Mouse (Mus musculus): ENCODE measurements around the gene Mphosph9. TPM values are rescaled to one million over a fixed set of nuclear protein-coding genes. Genes with fewer than 3 reads are reported as not detected.
A peak's percentile ranks its signal among the peaks of the same experiment; 100 is the strongest.

The Mphosph9 gene
- polyA plus RNA-seq, 1 experiment from 2014 or later: 4.9 TPM

GRCm38 (mm10) chr5:124233144-124233465 lies 94.7 kb downstream of the Mphosph9 start:
- peaks cover 57% of the 10 kb centered on the region for H3K4me1 ChIP-seq (replicated peaks)
- no peak for ATAC-seq (ENCODE audit: insufficient read depth)
- H3K4me2 ChIP-seq: peak overlapping the region; percentile 21; the same call in 1 of the 2 replicates
- H3K27ac ChIP-seq (replicated peaks): peak overlapping the region; percentile 82
- H3K9me3 ChIP-seq (replicated peaks): no peaks in the 10 kb centered on the region
- no peak overlapping the region for H3K4me3 ChIP-seq (replicated peaks)
- H3K27me3 ChIP-seq: no peaks in the 10 kb centered on the region
- no peaks in the 10 kb centered on the region for H3K36me3 ChIP-seq (replicated peaks)
- WGBS (ENCODE audit: insufficient replicate concordance): 74% methylated on average over 8 of the region's 8 CpGs
- no peak overlapping the region for H3K9ac ChIP-seq

- no peak overlapping the region for H3K4me3 ChIP-seq (replicated peaks)
- peak overlapping the region; percentile 82 for H3K27ac ChIP-seq (replicated peaks)
- peak; percentile 75 for ATAC-seq (ENCODE audit: insufficient read depth)
- H3K9ac ChIP-seq: 0 out of 2 replicates have a peak overlapping the region, but pooled peaks have one; percentile 6
- 67% methylated on average over 18 of the region's 18 CpGs for WGBS (ENCODE audit: insufficient replicate concordance)
- peak overlapping the region; percentile 23 for H3K4me2 ChIP-seq
- peaks cover 58% of the 10 kb centered on the region for H3K4me1 ChIP-seq (replicated peaks)
- H3K9me3 ChIP-seq (replicated peaks): no peaks in the 10 kb centered on the region
- H3K27me3 ChIP-seq: no peaks in the 10 kb centered on the region
- no peaks in the 10 kb centered on the region for H3K36me3 ChIP-seq (replicated peaks)
Observed at GRCm38 (mm10) chr5:124232360-124233143, 95.2 kb downstream of the Mphosph9 start.

- H3K4me3 ChIP-seq (replicated peaks): no peak overlapping the region
- H3K4me1 ChIP-seq (replicated peaks): peaks cover 66% of the 10 kb centered on the region
- ATAC-seq (ENCODE audit: insufficient read depth): no peak
- no peaks in the 10 kb centered on the region for H3K9me3 ChIP-seq (replicated peaks)
- 55% methylated on average over 9 of the region's 9 CpGs for WGBS (ENCODE audit: insufficient replicate concordance)
- H3K27ac ChIP-seq (replicated peaks): no peak overlapping the region
- H3K27me3 ChIP-seq: no peaks in the 10 kb centered on the region
- no peak overlapping the region for H3K9ac ChIP-seq
- H3K4me2 ChIP-seq: no peak overlapping the region
- H3K36me3 ChIP-seq (replicated peaks): no peaks in the 10 kb centered on the region
Observed at GRCm38 (mm10) chr5:124230461-124230860, 97.3 kb downstream of the Mphosph9 start.

GRCm38 (mm10) chr5:124227193-124227592 lies 100.6 kb downstream of the Mphosph9 start:
- 58% methylated on average over 6 of the region's 6 CpGs for WGBS (ENCODE audit: insufficient replicate concordance)
- Histone ChIP-seq H3K27ac (replicated peaks) (peak overlapping the region; percentile 72), H3K9ac (no peak overlapping the region), H3K4me2 (no peak overlapping the region), H3K4me3 (replicated peaks) (no peak overlapping the region), H3K9me3 (replicated peaks) (no peaks in the 10 kb centered on the region), H3K27me3 (no peaks in the 10 kb centered on the region), H3K4me1 (replicated peaks) (peaks cover 54% of the 10 kb centered on the region), H3K36me3 (replicated peaks) (no peaks in the 10 kb centered on the region)
- ATAC-seq (ENCODE audit: insufficient read depth): no peak

GRCm38 (mm10) chr5:124226494-124226893 lies 101.3 kb downstream of the Mphosph9 start:
- Histone ChIP-seq H3K36me3 (replicated peaks) (no peaks in the 10 kb centered on the region), H3K4me1 (replicated peaks) (peaks cover 53% of the 10 kb centered on the region), H3K27ac (replicated peaks) (peak overlapping the region; percentile 80), H3K9me3 (replicated peaks) (no peaks in the 10 kb centered on the region), H3K4me2 (no peak overlapping the region), H3K9ac (no peak overlapping the region), H3K4me3 (replicated peaks) (no peak overlapping the region), H3K27me3 (no peaks in the 10 kb centered on the region)
- ATAC-seq (ENCODE audit: insufficient read depth): peak; percentile 83
- WGBS (ENCODE audit: insufficient replicate concordance): 38% methylated on average over 4 of the region's 4 CpGs

GRCm38 (mm10) chr5:124225891-124226290 lies 101.9 kb downstream of the Mphosph9 start:
- peak; percentile 51 for ATAC-seq (ENCODE audit: insufficient read depth)
- Histone ChIP-seq H3K4me2 (no peak overlapping the region), H3K4me3 (replicated peaks) (no peak overlapping the region), H3K9me3 (replicated peaks) (no peaks in the 10 kb centered on the region), H3K27me3 (no peaks in the 10 kb centered on the region), H3K9ac (no peak overlapping the region), H3K4me1 (replicated peaks) (peaks cover 51% of the 10 kb centered on the region), H3K27ac (replicated peaks) (peak overlapping the region; percentile 80), H3K36me3 (replicated peaks) (no peaks in the 10 kb centered on the region)
- 36% methylated on average over 7 of the region's 7 CpGs for WGBS (ENCODE audit: insufficient replicate concordance)

- Histone ChIP-seq H3K9ac (no peak overlapping the region), H3K4me3 (replicated peaks) (no peak overlapping the region), H3K9me3 (replicated peaks) (no peaks in the 10 kb centered on the region), H3K27ac (replicated peaks) (no peak overlapping the region), H3K36me3 (replicated peaks) (no peaks in the 10 kb centered on the region), H3K27me3 (no peaks in the 10 kb centered on the region), H3K4me2 (no peak overlapping the region), H3K4me1 (replicated peaks) (peaks cover 48% of the 10 kb centered on the region)
- no peak for ATAC-seq (ENCODE audit: insufficient read depth)
- 71% methylated on average over 16 of the region's 16 CpGs for WGBS (ENCODE audit: insufficient replicate concordance)
Observed at GRCm38 (mm10) chr5:124224321-124225092, 103.3 kb downstream of the Mphosph9 start.

- Histone ChIP-seq H3K27me3 (no peaks in the 10 kb centered on the region), H3K4me1 (replicated peaks) (peaks cover 48% of the 10 kb centered on the region), H3K27ac (replicated peaks) (no peak overlapping the region), H3K4me3 (replicated peaks) (no peak overlapping the region), H3K36me3 (replicated peaks) (no peaks in the 10 kb centered on the region), H3K4me2 (no peak overlapping the region), H3K9ac (no peak overlapping the region), H3K9me3 (replicated peaks) (no peaks in the 10 kb centered on the region)
- ATAC-seq (ENCODE audit: insufficient read depth): no peak
- WGBS (ENCODE audit: insufficient replicate concordance): 77% methylated on average over 8 of the region's 8 CpGs
Observed at GRCm38 (mm10) chr5:124223574-124223973, 104.2 kb downstream of the Mphosph9 start.

GRCm38 (mm10) chr5:124222696-124223095 lies 105.1 kb downstream of the Mphosph9 start:
- no peak for ATAC-seq (ENCODE audit: insufficient read depth)
- H3K36me3 ChIP-seq (replicated peaks): no peaks in the 10 kb centered on the region
- H3K27ac ChIP-seq (replicated peaks): no peak overlapping the region
- H3K4me1 ChIP-seq (replicated peaks): peaks cover 46% of the 10 kb centered on the region
- no peaks in the 10 kb centered on the region for H3K27me3 ChIP-seq
- H3K4me2 ChIP-seq: no peak overlapping the region
- H3K9ac ChIP-seq: no peak overlapping the region
- H3K4me3 ChIP-seq (replicated peaks): no peak overlapping the region
- H3K9me3 ChIP-seq (replicated peaks): no peaks in the 10 kb centered on the region
- 76% methylated on average over 11 of the region's 11 CpGs for WGBS (ENCODE audit: insufficient replicate concordance)

GRCm38 (mm10) chr5:124221736-124222040 lies 106.1 kb downstream of the Mphosph9 start:
- no peak overlapping the region for H3K9ac ChIP-seq
- H3K27ac ChIP-seq (replicated peaks): no peak overlapping the region; the same call in 1 of the 2 replicates

GRCm38 (mm10) chr5:124221037-124221735 lies 106.6 kb downstream of the Mphosph9 start:
- no peak for ATAC-seq (ENCODE audit: insufficient read depth)
- Histone ChIP-seq H3K36me3 (replicated peaks) (no peaks in the 10 kb centered on the region), H3K4me1 (replicated peaks) (peaks cover 38% of the 10 kb centered on the region), H3K27ac (replicated peaks) (no peak overlapping the region; the same call in 1 of the 2 replicates), H3K9ac (no peak overlapping the region), H3K9me3 (replicated peaks) (no peaks in the 10 kb centered on the region), H3K27me3 (no peaks in the 10 kb centered on the region), H3K4me3 (replicated peaks) (no peak overlapping the region), H3K4me2 (no peak overlapping the region)
- WGBS (ENCODE audit: insufficient replicate concordance): 59% methylated on average over 7 of the region's 7 CpGs

More at GRCm38 (mm10) chr5:124221736-124222040, 106.1 kb downstream of the Mphosph9 start:
- Histone ChIP-seq H3K9me3 (replicated peaks) (no peaks in the 10 kb centered on the region), H3K4me2 (no peak overlapping the region), H3K4me3 (replicated peaks) (no peak overlapping the region), H3K27me3 (no peaks in the 10 kb centered on the region), H3K36me3 (replicated peaks) (no peaks in the 10 kb centered on the region), H3K4me1 (replicated peaks) (peaks cover 43% of the 10 kb centered on the region)
- ATAC-seq (ENCODE audit: insufficient read depth): no peak
- 72% methylated on average over 7 of the region's 7 CpGs for WGBS (ENCODE audit: insufficient replicate concordance)
